Mouse (Mus musculus): ENCODE data around the gene Psmc3. TPM values are rescaled to one million over a fixed set of nuclear protein-coding genes. Genes with fewer than 3 reads are reported as not detected.

Psmc3 gene
- polyA plus RNA-seq, 1 experiment from 2014 or later, result 373 TPM

DNA sequence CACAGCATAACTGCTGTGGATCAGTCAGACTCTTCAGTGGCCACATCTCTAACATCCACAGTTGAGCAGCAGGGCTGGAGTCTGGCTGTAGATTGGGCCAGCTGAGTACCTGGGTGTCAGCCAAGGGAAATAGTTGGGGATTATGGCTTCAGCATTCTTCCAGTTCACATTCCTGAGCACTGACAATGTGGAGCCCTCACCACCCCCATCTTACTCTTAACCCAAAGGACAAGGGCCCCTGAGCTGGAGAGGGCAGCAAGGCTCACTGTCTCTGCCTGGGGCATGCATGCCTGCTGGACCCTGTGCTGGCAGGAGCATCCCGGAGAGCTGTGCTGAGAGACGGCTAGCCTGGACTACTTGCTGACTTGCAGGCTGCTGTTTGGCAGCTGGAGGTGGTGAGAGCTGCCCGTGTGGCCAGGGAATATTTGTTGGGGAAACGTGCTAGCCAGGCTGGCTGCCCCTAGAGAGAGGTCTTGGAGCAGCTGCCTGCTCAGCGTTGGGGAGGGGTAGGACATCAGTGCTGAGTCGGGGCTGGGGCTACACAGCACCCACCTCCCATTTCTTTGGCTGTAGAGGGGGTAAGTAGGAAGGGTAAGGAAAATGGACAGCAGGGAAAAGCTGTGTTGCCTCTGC is 8.2 kb downstream of the Psmc3 start:
- Histone ChIP-seq H3K4me1 (no peaks in the 10 kb centered on the region), H3K27me3 (ENCODE audit: low read depth, poor library complexity, severe bottlenecking) (no peaks in the 10 kb centered on the region), H3K27ac (no peak overlapping the region), H3K36me3 (peaks cover 92% of the 10 kb centered on the region), H3K4me3 (no peak overlapping the region), H3K9me3 (replicated peaks) (no peaks in the 10 kb centered on the region)
- 87% methylated on average over 6 of the region's 6 CpGs for WGBS
- no peak for DNase-seq (ENCODE audit: low spot score)

- Histone ChIP-seq H3K4me3 (no peak overlapping the region), H3K27ac (no peak overlapping the region), H3K27me3 (ENCODE audit: low read depth, poor library complexity, severe bottlenecking) (no peaks in the 10 kb centered on the region), H3K4me1 (no peaks in the 10 kb centered on the region), H3K36me3 (peaks cover 90% of the 10 kb centered on the region), H3K9me3 (replicated peaks) (no peaks in the 10 kb centered on the region)
- 92% methylated on average over 16 of the region's 16 CpGs for WGBS
- DNase-seq (ENCODE audit: low spot score), result no peak
Observed at GRCm38 (mm10) chr2:91062779-91063606, 9.2 kb downstream of the Psmc3 start.

GRCm38 (mm10) chr2:91064211-91064610 is 10.4 kb downstream of the Psmc3 start:
- 88% methylated on average over 6 of the region's 6 CpGs for WGBS
- no peak overlapping the region for H3K4me3 ChIP-seq
- peaks cover 11% of the 10 kb centered on the region for H3K4me1 ChIP-seq
- DNase-seq (ENCODE audit: low spot score), result no peak
- H3K9me3 ChIP-seq (replicated peaks), result no peaks in the 10 kb centered on the region
- peaks cover 81% of the 10 kb centered on the region for H3K36me3 ChIP-seq
- no peaks in the 10 kb centered on the region for H3K27me3 ChIP-seq (ENCODE audit: low read depth, poor library complexity, severe bottlenecking)
- no peak overlapping the region for H3K27ac ChIP-seq

DNA sequence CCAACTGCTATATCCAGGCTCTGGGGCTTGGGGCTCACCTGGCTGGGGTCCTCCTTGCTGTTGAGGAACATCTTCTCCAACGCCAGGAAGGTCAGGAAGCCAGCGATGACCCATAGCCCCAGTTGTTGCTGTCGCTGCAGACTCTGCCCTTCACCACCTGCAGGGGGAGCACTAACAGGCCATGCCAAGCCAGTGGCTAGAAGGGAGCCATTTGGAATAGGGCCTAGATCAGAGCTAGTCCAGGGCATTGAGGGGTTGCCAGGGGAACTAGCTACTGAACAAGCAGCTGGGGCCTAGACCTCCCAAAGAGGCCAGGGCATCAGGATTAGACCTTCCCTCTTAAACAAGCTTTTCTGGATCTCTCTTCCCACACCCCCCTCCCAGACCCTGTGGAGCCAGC is 11.7 kb downstream of the Psmc3 start:
- H3K27ac ChIP-seq, result no peak overlapping the region
- H3K4me3 ChIP-seq, result no peak overlapping the region
- peaks cover 68% of the 10 kb centered on the region for H3K36me3 ChIP-seq
- H3K4me1 ChIP-seq, result peaks cover 18% of the 10 kb centered on the region
- no peaks in the 10 kb centered on the region for H3K9me3 ChIP-seq (replicated peaks)
- 44% methylated on average over 3 of the region's 3 CpGs for WGBS
- H3K27me3 ChIP-seq (ENCODE audit: low read depth, poor library complexity, severe bottlenecking), result no peaks in the 10 kb centered on the region
- DNase-seq (ENCODE audit: low spot score), result peak; percentile 55

DNA sequence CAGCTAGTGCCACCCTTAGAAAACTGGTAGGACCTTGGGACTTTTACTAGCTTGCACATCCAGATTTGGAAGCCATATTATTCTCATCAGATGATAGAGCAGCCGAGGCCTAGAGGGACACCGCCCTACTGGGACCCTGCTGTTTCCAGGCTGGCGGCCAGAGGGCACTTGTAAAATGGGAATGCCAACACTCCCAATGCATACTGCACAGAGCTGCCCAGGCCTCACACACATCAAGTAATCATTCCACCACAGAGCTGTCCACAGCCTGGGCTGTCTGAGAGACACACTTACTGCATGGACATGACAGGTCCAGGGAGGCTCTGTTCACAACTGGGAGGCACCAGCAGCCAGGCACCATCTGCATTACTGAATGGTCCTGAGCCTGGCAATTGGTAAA is 12.6 kb downstream of the Psmc3 start:
- 87% methylated on average over 3 of the region's 3 CpGs for WGBS
- Histone ChIP-seq H3K9me3 (replicated peaks) (no peaks in the 10 kb centered on the region), H3K4me1 (peaks cover 27% of the 10 kb centered on the region), H3K4me3 (no peak overlapping the region), H3K27ac (no peak overlapping the region), H3K36me3 (peaks cover 59% of the 10 kb centered on the region), H3K27me3 (ENCODE audit: low read depth, poor library complexity, severe bottlenecking) (no peaks in the 10 kb centered on the region)
- no peak for DNase-seq (ENCODE audit: low spot score)

GRCm38 (mm10) chr2:91068162-91068871 is 14.5 kb downstream of the Psmc3 start:
- Histone ChIP-seq H3K4me1 (peaks cover 32% of the 10 kb centered on the region), H3K4me3 (peak overlapping the region; percentile 61), H3K27me3 (ENCODE audit: low read depth, poor library complexity, severe bottlenecking) (no peaks in the 10 kb centered on the region), H3K36me3 (peaks cover 40% of the 10 kb centered on the region), H3K9me3 (replicated peaks) (no peaks in the 10 kb centered on the region), H3K27ac (peak overlapping the region; percentile 87; the same call in 1 of the 2 replicates)
- 54% methylated on average over 13 of the region's 13 CpGs for WGBS
- no peak for DNase-seq (ENCODE audit: low spot score)

GRCm38 (mm10) chr2:91068872-91069165 is 15.0 kb downstream of the Psmc3 start:
- H3K27ac ChIP-seq, result peak overlapping the region; percentile 87; the same call in 1 of the 2 replicates
- H3K4me1 ChIP-seq, result peaks cover 32% of the 10 kb centered on the region

GRCm38 (mm10) chr2:91069306-91070000 is 15.6 kb downstream of the Psmc3 start:
- Histone ChIP-seq H3K9me3 (replicated peaks) (no peaks in the 10 kb centered on the region), H3K36me3 (peaks cover 29% of the 10 kb centered on the region), H3K4me1 (peaks cover 32% of the 10 kb centered on the region), H3K27ac (peak overlapping the region; percentile 87), H3K27me3 (ENCODE audit: low read depth, poor library complexity, severe bottlenecking) (no peaks in the 10 kb centered on the region), H3K4me3 (peak overlapping the region; percentile 61)
- DNase-seq (ENCODE audit: low spot score), result peak; percentile 72
- 9% methylated on average over 14 of the region's 14 CpGs for WGBS

More at GRCm38 (mm10) chr2:91068872-91069165, 15.0 kb downstream of the Psmc3 start:
- H3K36me3 ChIP-seq, result peaks cover 35% of the 10 kb centered on the region
- no peaks in the 10 kb centered on the region for H3K9me3 ChIP-seq (replicated peaks)
- 44% methylated on average over 6 of the region's 6 CpGs for WGBS
- H3K27me3 ChIP-seq (ENCODE audit: low read depth, poor library complexity, severe bottlenecking), result no peaks in the 10 kb centered on the region
- peak overlapping the region; percentile 61 for H3K4me3 ChIP-seq
- DNase-seq (ENCODE audit: low spot score), result no peak

DNA sequence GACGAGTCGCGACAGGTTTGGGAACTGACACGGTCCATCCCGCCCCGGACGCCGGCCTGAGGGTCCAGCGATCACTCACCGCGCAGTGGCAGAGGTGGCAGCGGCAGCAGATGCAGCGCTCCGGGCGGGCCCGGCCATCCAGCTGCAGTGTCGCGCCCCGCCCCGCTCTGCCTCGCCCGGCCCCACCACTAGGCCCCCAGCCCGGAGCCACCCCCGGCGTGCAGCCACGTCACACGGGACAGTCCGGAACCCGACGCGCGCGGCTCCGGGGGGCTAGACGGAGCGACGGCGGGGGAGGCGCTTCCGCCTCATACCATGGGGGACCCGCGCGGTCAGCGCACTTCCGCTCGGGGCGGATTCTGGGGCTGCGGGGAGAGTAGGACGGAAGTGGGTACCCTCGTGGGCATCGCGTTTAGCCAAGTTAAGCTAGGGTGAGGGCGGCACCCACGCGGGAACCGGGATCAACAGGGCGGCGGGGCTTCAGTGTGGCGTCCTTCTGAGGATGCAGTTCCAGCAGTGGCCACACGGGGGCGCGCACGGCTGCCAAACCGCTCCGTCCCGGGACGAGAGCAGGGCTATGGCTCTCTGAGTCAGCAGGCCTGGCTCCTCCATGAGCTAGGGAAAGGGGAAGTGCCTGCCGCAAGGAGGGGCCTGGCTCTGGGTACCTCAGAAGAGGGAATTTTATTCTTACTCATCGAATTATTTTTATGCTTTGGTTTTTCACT is 16.4 kb downstream of the Psmc3 start, which contains the start of gene Slc39a13:
Slc39a13 (minus strand) TSS at position 342 of the 725 bp plus-strand sequence.
- H3K27me3 ChIP-seq (ENCODE audit: low read depth, poor library complexity, severe bottlenecking), result no peaks in the 10 kb centered on the region
- peak; percentile 96 for DNase-seq (ENCODE audit: low spot score)
- H3K4me3 ChIP-seq, result peak within 1 kb of the TSS; percentile 61
- peak within 1 kb of the TSS; percentile 87 for H3K27ac ChIP-seq
- no peaks in the 10 kb centered on the region for H3K9me3 ChIP-seq (replicated peaks)
- peaks cover 35% of the 10 kb centered on the region for H3K4me1 ChIP-seq
- WGBS, result under 1% methylated on average over 60 of the region's 69 CpGs
- H3K36me3 ChIP-seq, result peaks cover 23% of the 10 kb centered on the region

DNA sequence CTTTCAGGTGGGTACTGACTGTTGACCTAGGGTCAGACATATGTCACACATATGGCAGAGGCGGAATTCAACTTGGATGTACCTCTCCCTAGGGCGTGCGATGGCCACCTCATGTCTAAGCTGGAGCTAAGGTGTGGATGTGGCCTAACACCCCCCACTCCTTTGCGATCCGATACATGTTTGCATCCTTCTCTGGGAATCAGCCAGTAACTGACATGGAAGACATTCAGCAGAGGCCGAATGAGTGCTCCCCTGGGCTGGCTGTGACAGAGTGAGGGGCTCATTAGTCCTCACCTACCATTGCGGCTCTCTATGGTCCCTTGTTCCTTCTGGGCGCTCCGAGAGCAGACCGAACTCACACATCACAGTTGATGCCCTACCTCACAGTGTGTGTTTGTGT is 17.2 kb downstream of the Psmc3 start:
- Histone ChIP-seq H3K27me3 (ENCODE audit: low read depth, poor library complexity, severe bottlenecking) (no peaks in the 10 kb centered on the region), H3K9me3 (replicated peaks) (no peaks in the 10 kb centered on the region), H3K27ac (peak overlapping the region; percentile 87), H3K36me3 (peaks cover 16% of the 10 kb centered on the region), H3K4me1 (peaks cover 35% of the 10 kb centered on the region), H3K4me3 (peak overlapping the region; percentile 61)
- WGBS, result 86% methylated on average over 10 of the region's 10 CpGs
- DNase-seq (ENCODE audit: low spot score), result no peak

DNA sequence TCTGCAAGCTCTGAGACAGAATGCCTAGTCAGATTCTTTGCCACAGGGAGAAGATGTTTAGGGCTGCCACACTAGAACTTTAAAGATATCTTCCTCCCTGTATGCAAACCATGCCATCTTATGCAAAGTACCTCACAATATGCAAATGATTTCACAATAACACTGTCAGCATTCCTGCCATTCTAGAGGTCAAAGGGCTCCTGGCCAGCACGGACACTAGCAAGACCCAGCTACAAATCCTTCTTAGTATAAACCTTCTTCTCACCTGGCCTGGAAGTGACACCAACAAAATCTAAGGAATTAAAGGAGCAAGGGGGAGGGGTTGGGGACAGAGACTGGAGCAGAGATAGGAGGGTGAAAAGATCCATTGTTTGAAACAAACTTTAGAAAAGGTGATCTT is 18.3 kb downstream of the Psmc3 start:
- Histone ChIP-seq H3K27me3 (ENCODE audit: low read depth, poor library complexity, severe bottlenecking) (peaks cover 1% of the 10 kb centered on the region; the same call in 1 of the 2 replicates), H3K27ac (no peak overlapping the region), H3K9me3 (replicated peaks) (no peaks in the 10 kb centered on the region), H3K36me3 (peaks cover 10% of the 10 kb centered on the region), H3K4me3 (no peak overlapping the region), H3K4me1 (peaks cover 35% of the 10 kb centered on the region)
- WGBS, result 33% methylated on average over 1 of the region's 1 CpGs
- no peak for DNase-seq (ENCODE audit: low spot score)

DNA sequence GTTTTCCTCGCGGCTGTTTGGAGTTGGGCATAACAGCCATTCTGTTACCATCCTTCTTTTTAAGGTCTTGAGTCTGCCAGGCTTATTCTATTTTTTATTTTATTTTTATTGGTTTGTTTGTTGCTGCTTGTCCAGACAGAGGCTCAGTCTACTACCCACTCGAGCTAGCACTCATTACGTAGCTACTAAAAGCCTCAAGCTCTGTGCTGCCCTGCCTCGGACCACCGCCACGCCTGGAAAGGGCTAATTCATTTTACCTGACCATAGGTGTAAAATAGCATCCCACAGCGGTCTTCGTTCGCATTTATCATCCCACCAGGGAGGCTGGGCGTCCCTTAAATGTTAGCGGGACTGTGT is 24.1 kb downstream of the Psmc3 start:
- Histone ChIP-seq H3K4me1 (peaks cover 23% of the 10 kb centered on the region), H3K27ac (no peak overlapping the region)

More for the DNA sequence above, 24.1 kb downstream of the Psmc3 start:
- no peaks in the 10 kb centered on the region for H3K9me3 ChIP-seq (replicated peaks)
- H3K4me3 ChIP-seq, result peak overlapping the region; percentile 59
- no peak for DNase-seq (ENCODE audit: low spot score)
- no peaks in the 10 kb centered on the region for H3K36me3 ChIP-seq
- H3K27me3 ChIP-seq (ENCODE audit: low read depth, poor library complexity, severe bottlenecking), result peaks cover 15% of the 10 kb centered on the region
- 16% methylated on average over 12 of the region's 12 CpGs for WGBS

Data from limb, embryonic 10.5 days (tissue).